ENCODE assay signal across 17 mouse cellular contexts in the genomic region with DNA sequence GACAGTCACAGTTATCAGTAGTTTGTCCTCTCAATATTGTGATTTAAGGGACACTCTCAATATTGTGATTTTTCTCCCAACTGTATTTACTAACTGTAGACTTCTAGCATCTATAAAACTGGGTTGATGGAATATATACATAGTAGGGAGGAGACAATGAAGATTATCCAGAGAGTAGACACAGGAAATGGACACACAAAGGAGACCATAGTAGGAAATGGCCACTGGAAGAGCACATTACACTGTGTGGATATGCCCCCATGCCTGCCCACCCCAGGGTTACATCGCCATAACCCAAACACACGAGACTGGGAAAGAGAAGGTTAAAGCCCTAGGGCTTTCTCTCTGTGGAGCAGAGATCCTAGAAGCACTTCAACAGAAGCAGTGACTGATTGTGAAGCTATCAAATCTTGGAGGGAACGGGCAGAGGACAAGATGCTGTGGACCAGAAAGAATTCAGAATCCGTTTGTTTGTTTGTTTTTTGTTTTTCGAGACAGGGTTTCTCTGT.
"Had no signal": no experiment of that assay in that cellular context is flagged by ENCODE, and none has a peak within 500 bp of the region (broad histone marks: within the 10 kb centered on the region; RNA-seq: fewer than 3 reads in every experiment).

No protein-coding gene starts in this region.

- DNase-seq: retina, postnatal 1 day; right cerebral cortex, adult 18-20 months; right cerebral cortex, postnatal 14 days; right cerebral cortex, postnatal 25 days; right cerebral cortex, postnatal 4 days; spleen, adult 18-20 months; thymus, adult 18-20 months; thymus, adult 2 months; thymus, postnatal 14 days; thymus, postnatal 25 days; thymus, postnatal 36 days; thymus, postnatal 4 days had no signal

- H3K4me1 ChIP-seq: stomach, embryonic 15.5 days had no signal

- H3K9ac ChIP-seq: neural tube, embryonic 12.5 days; neural tube, embryonic 13.5 days; neural tube, embryonic 15.5 days; stomach, embryonic 15.5 days had no signal

- H3K4me2 ChIP-seq: neural tube, embryonic 12.5 days; neural tube, embryonic 13.5 days; neural tube, embryonic 15.5 days; stomach, embryonic 15.5 days had no signal

- H3K27me3 ChIP-seq: neural tube, embryonic 12.5 days; neural tube, embryonic 13.5 days; neural tube, embryonic 15.5 days; stomach, embryonic 15.5 days had no signal

- H3K4me3 ChIP-seq: neural tube, embryonic 12.5 days; neural tube, embryonic 13.5 days; neural tube, embryonic 15.5 days; stomach, embryonic 15.5 days had no signal

- H3K36me3 ChIP-seq: neural tube, embryonic 12.5 days; neural tube, embryonic 13.5 days; neural tube, embryonic 15.5 days; stomach, embryonic 15.5 days had no signal

- H3K9me3 ChIP-seq: neural tube, embryonic 12.5 days; neural tube, embryonic 13.5 days; neural tube, embryonic 15.5 days; stomach, embryonic 15.5 days had no signal

- H3K27ac ChIP-seq: neural tube, embryonic 12.5 days; neural tube, embryonic 13.5 days; neural tube, embryonic 15.5 days; stomach, embryonic 15.5 days; stomach, postnatal 0 days had no signal
